Mouse (Mus musculus) Patski (cell line): ENCODE measurements at regions not wholly inside any gene's neighbourhood (a gene's known extent, or its start where the extent isn't known, plus 50 kb on each side); places are given as distances from the start of the nearest gene placed in this dataset.

Experiments used
- ATAC-seq: fragments of 100-300 bp; one replicate; pipeline ENCODE4 v1.8.0; 2021
- CTCF ChIA-PET: fragments of 350-600 bp; sonication (Branson Sonifier 250); formaldehyde crosslinking; loops from one replicate; lab custom pipeline; 2022; ENCODE audit warnings: inconsistent platforms; lab: Charles Lee
- POLR2A ChIA-PET: fragments of 350-600 bp; sonication (Branson Sonifier 250); formaldehyde crosslinking; loops from one replicate; lab custom pipeline; 2022; ENCODE audit warnings: antibody characterized with exemption, inconsistent platforms; lab: Charles Lee
- DNase-seq: peaks from one replicate; pipeline ENCODE4 v3.0.0-alpha.2; 2011; ENCODE audit warnings: low read depth, low spot score
- H3K27me3 ChIP-seq: fragments of 371-371 bp; one replicate; pipeline ENCODE4 v1.5.1; 2021
- CTCF ChIP-seq: fragments of 100-300 bp; IDR thresholded peaks from one replicate; pipeline ENCODE4 v1.5.1; 2021
- in situ Hi-C: fragments of 300-500 bp; cut with MboI; formaldehyde crosslinking; loops from 3 replicates; pipeline ENCODE4 v1.11.1; 2018; ENCODE audit warnings: low pct_unique_long_range_greater_than_20kb, mixed read lengths

- DNase-seq = no peak
- H3K27me3 ChIP-seq = no peaks in the 10 kb centered on the region
- ChIA-PET POLR2A (no interaction called here), CTCF (no interaction called here)
- in situ Hi-C loops = no loop called here
- no peak for TF ChIP-seq CTCF
- ATAC-seq = no peak
Measured at GRCm38 (mm10) chr9:43947089-43947488, 96.1 kb upstream of the Thy1 start.

GRCm38 (mm10) chr9:43947490-43948150 lies 95.6 kb upstream of the Thy1 start:
- no peak for TF ChIP-seq CTCF
- in situ Hi-C loops = no loop called here

GRCm38 (mm10) chr9:43953128-43953527 lies 90.1 kb upstream of the Thy1 start:
- in situ Hi-C loops = loop anchor here (25.0 kb wide), 2 partner anchors 216 to 616 kb away; partner anchors contain the start of gene Nectin1
- ChIA-PET CTCF (no interaction called here), POLR2A (no interaction called here)
- no peak for TF ChIP-seq CTCF
- ATAC-seq (peak; percentile 62), DNase-seq (no peak)
- H3K27me3 ChIP-seq = peaks cover 7% of the 10 kb centered on the region

More at GRCm38 (mm10) chr9:43947490-43948150, 95.6 kb upstream of the Thy1 start:
- CTCF ChIA-PET = no interaction called here
- POLR2A ChIA-PET = no interaction called here
- H3K27me3 ChIP-seq = no peaks in the 10 kb centered on the region
- DNase-seq = no peak
- ATAC-seq = no peak

- ChIA-PET CTCF (no interaction called here), POLR2A (interaction anchor here (1.0 kb wide), 1 partner anchor 21 kb away, joined by 3 read pairs; no protein-coding TSS in a partner anchor)
- in situ Hi-C loops = loop anchor here (25.0 kb wide), 2 partner anchors 222 to 622 kb away; partner anchors contain the start of gene Nectin1
- ATAC-seq (no peak), DNase-seq (no peak)
- TF ChIP-seq CTCF = no peak
- peaks cover 41% of the 10 kb centered on the region for H3K27me3 ChIP-seq
Measured at GRCm38 (mm10) chr9:43959541-43959940, 83.6 kb upstream of the Thy1 start.

GRCm38 (mm10) chr9:43961431-43961830 lies 81.8 kb upstream of the Thy1 start:
- ChIA-PET POLR2A (no interaction called here), CTCF (no interaction called here)
- in situ Hi-C loops = loop anchor here (25.0 kb wide), 2 partner anchors 224 to 624 kb away; partner anchors contain the start of gene Nectin1
- DNase-seq (no peak), ATAC-seq (no peak)
- H3K27me3 ChIP-seq = peaks cover 43% of the 10 kb centered on the region
- no peak for TF ChIP-seq CTCF

- in situ Hi-C loops = loop anchor here (25.0 kb wide), 2 partner anchors 228 to 628 kb away; partner anchors contain the start of gene Nectin1
- ATAC-seq (no peak), DNase-seq (no peak)
- CTCF ChIA-PET = no interaction called here
- H3K27me3 ChIP-seq = peaks cover 38% of the 10 kb centered on the region
- POLR2A ChIA-PET = no interaction called here
- TF ChIP-seq CTCF = no peak
Measured at GRCm38 (mm10) chr9:43965171-43965570, 78.0 kb upstream of the Thy1 start.

GRCm38 (mm10) chr9:43965811-43966210 lies 77.4 kb upstream of the Thy1 start:
- DNase-seq (no peak), ATAC-seq (no peak)
- H3K27me3 ChIP-seq = peaks cover 45% of the 10 kb centered on the region
- TF ChIP-seq CTCF = no peak
- POLR2A ChIA-PET = no interaction called here
- in situ Hi-C loops = loop anchor here (25.0 kb wide), 2 partner anchors 229 to 629 kb away; partner anchors contain the start of gene Nectin1
- CTCF ChIA-PET = no interaction called here

GRCm38 (mm10) chr9:43970043-43970795 lies 73.0 kb upstream of the Thy1 start:
- POLR2A ChIA-PET = interaction anchor here (0.6 kb wide), 1 partner anchor 633 kb away, joined by 3 read pairs; no protein-coding TSS in a partner anchor
- CTCF ChIA-PET = interaction anchor here (1.2 kb wide), 1 partner anchor 104 kb away, joined by 3 read pairs; no protein-coding TSS in a partner anchor
- TF ChIP-seq CTCF = no peak
- in situ Hi-C loops = loop anchor here (5.0 to 25.0 kb wide), 3 partner anchors 53 to 633 kb away; partner anchors contain the start of gene Nectin1
- H3K27me3 ChIP-seq = peaks cover 16% of the 10 kb centered on the region
- no peak for ATAC-seq
- DNase-seq = no peak

GRCm38 (mm10) chr9:43970858-43971257 lies 72.3 kb upstream of the Thy1 start:
- ChIA-PET POLR2A (no interaction called here), CTCF (interaction anchor here (1.2 kb wide), 1 partner anchor 105 kb away, joined by 3 read pairs; no protein-coding TSS in a partner anchor)
- ATAC-seq (no peak), DNase-seq (no peak)
- in situ Hi-C loops = loop anchor here (5.0 to 25.0 kb wide), 3 partner anchors 54 to 634 kb away; partner anchors contain the start of gene Nectin1
- H3K27me3 ChIP-seq = peaks cover 16% of the 10 kb centered on the region
- TF ChIP-seq CTCF = no peak

- CTCF ChIA-PET = interaction anchor here (0.8 to 1.9 kb wide), 3 partner anchors 12 to 52 kb away, joined by 3 to 6 read pairs (median 5); no protein-coding TSS in a partner anchor
- POLR2A ChIA-PET = interaction anchor here (1.6 kb wide), 1 partner anchor 12 kb away, joined by 3 read pairs; no protein-coding TSS in a partner anchor
- peak; percentile 84 for TF ChIP-seq CTCF
- peaks cover 16% of the 10 kb centered on the region for H3K27me3 ChIP-seq
- ATAC-seq (no peak), DNase-seq (peak; percentile 25)
- in situ Hi-C loops = loop anchor here (5.0 to 25.0 kb wide), 3 partner anchors 55 to 635 kb away; partner anchors contain the start of gene Nectin1
Measured at GRCm38 (mm10) chr9:43972290-43972689, 70.9 kb upstream of the Thy1 start.
